Mouse (Mus musculus): Measurements from ENCODE around the gene Tomm70a. TPM values are rescaled to one million over a fixed set of nuclear protein-coding genes. Genes with fewer than 3 reads are reported as not detected.

Tomm70a gene
- total RNA-seq, 2 experiments from 2014 or later: 33.9 to 36.9 TPM

GRCm38 (mm10) chr16:57181180-57181579, 59.7 kb downstream of the Tomm70a start:
- DNase-seq: peak; percentile 19
- intact Hi-C loops (cut with DNase I; ENCODE audit: low total_unique reads): no loop called here

GRCm38 (mm10) chr16:57182037-57182436, 60.5 kb downstream of the Tomm70a start:
- intact Hi-C loops (cut with DNase I; ENCODE audit: low total_unique reads): no loop called here
- no peak for DNase-seq

- intact Hi-C loops (cut with DNase I; ENCODE audit: low total_unique reads): no loop called here
- DNase-seq: no peak
These were observed 65.1 kb downstream of the Tomm70a start for GRCm38 (mm10) chr16:57186618-57187017.

GRCm38 (mm10) chr16:57189493-57189892, 68.0 kb downstream of the Tomm70a start:
- intact Hi-C loops (cut with DNase I; ENCODE audit: low total_unique reads): no loop called here
- DNase-seq: no peak

GRCm38 (mm10) chr16:57190390-57190789, 68.9 kb downstream of the Tomm70a start:
- DNase-seq: no peak
- intact Hi-C loops (cut with DNase I; ENCODE audit: low total_unique reads): no loop called here

GRCm38 (mm10) chr16:57191214-57191613, 69.7 kb downstream of the Tomm70a start:
- intact Hi-C loops (cut with DNase I; ENCODE audit: low total_unique reads): no loop called here

GRCm38 (mm10) chr16:57196590-57196989, 75.1 kb downstream of the Tomm70a start:
- intact Hi-C loops (cut with DNase I; ENCODE audit: low total_unique reads): no loop called here
- no peak for DNase-seq

More at GRCm38 (mm10) chr16:57191214-57191613, 69.7 kb downstream of the Tomm70a start:
- DNase-seq: no peak

GRCm38 (mm10) chr16:57197281-57197680, 75.8 kb downstream of the Tomm70a start:
- DNase-seq: no peak
- intact Hi-C loops (cut with DNase I; ENCODE audit: low total_unique reads): no loop called here

Other genes starting within 250 kb of the Tomm70a start
- gene Tmem45a, start 235.5 kb upstream of the Tomm70a start, total RNA-seq (2021): 1 to 10 TPM; 7.6 to 9.2 TPM
- not detected for gene Lnp1, start 193.6 kb upstream of the Tomm70a start, total RNA-seq (2021)
- not detected for gene Tmem45a2, start 50.3 kb upstream of the Tomm70a start, total RNA-seq (2021)
- 10 to 100 TPM; 29.2 to 29.4 TPM for gene Nit2, start 45.6 kb downstream of the Tomm70a start, total RNA-seq (2021)
- 10 to 100 TPM; 17.8 to 18.4 TPM for gene Tbc1d23, start 109.8 kb downstream of the Tomm70a start, total RNA-seq (2021)
- gene Tmem30c, start 171.2 kb downstream of the Tomm70a start, total RNA-seq (2021): not detected
- gene Filip1l, start 231.4 kb downstream of the Tomm70a start, total RNA-seq (2021): 10 to 100 TPM; 44.5 to 46.5 TPM

All from gastrocnemius, postnatal 14 days (tissue).